Mouse (Mus musculus): ENCODE data around the gene Lmntd2. TPM values are rescaled to one million over a fixed set of nuclear protein-coding genes. Genes with fewer than 3 reads are reported as not detected.
"Not testable (repeated sequence)": the region's sequence is repeated elsewhere in the genome, so short reads cannot be mapped to it uniquely, and the experiment has no call there.

The Lmntd2 gene
- 3.8 and 5.1 TPM in 2 replicates for polyA plus RNA-seq (2014; fragmentation: Nextera tagmentation; extraction: Ambion mirVana)

DNA sequence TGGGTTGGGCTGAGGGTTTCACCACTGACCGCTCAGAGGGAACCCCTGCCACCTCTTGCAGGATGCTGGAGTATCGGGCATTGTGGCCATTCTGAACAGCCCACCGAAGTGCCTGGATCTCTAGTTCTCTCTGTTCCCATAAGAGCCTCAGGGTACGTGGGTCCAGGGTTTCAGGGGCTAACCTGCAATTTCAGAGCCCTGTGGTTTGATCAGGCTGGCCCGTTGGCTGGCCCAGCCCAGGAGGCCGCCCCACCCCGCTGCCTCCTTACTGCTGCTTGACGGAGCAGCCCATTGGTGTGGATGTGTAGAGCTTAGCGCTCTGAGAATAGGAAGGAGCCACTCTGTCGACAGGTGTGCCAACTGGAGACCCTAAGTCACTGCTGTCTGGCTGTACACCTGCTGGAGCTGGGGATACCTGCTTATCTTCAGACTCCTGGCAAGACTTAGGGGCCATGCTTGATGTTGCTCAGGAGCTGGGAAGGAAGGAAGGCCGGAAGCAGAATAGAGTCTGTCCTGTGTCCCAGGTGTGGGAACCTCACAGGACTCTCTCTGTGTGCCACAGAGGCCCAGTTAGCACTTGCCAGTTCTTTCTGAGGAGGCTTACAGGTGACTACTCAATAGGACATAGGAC lies at the start of gene Lmntd2:
Gene Lmntd2 (minus strand): TSS at position 476 of the 631 bp plus-strand sequence.
- no peak for DNase-seq (ENCODE audit: low spot score)
- Histone ChIP-seq H3K36me3 (ENCODE audit: control insufficient read depth, insufficient read depth, low read length) (no peaks in the 10 kb centered on the region; the same call in 1 of the 2 replicates), H3K27me3 (ENCODE audit: control insufficient read depth, insufficient read depth, low read length) (no peaks in the 10 kb centered on the region), H3K9me3 (ENCODE audit: control insufficient read depth, low read length) (no peaks in the 10 kb centered on the region), H3K4me1 (ENCODE audit: control insufficient read depth, insufficient read depth, low read length) (peaks cover 4% of the 10 kb centered on the region; the same call in 1 of the 2 replicates), H3K4me2 (ENCODE audit: low read depth, severe bottlenecking) (peak within 1 kb of the TSS; percentile 83), H3K27ac (replicated peaks; ENCODE audit: low read depth, low read length) (peak within 1 kb of the TSS; percentile 66), H3K9ac (ENCODE audit: low read length) (peak within 1 kb of the TSS; percentile 69), H3K4me3 (ENCODE audit: low read depth, low read length) (peak within 1 kb of the TSS; percentile 77)
- WGBS = 91% methylated on average over 11 of the region's 11 CpGs
- no peak for ATAC-seq (ENCODE audit: insufficient number of reproducible peaks, low FRiP score, low TSS enrichment, low read depth)

DNA sequence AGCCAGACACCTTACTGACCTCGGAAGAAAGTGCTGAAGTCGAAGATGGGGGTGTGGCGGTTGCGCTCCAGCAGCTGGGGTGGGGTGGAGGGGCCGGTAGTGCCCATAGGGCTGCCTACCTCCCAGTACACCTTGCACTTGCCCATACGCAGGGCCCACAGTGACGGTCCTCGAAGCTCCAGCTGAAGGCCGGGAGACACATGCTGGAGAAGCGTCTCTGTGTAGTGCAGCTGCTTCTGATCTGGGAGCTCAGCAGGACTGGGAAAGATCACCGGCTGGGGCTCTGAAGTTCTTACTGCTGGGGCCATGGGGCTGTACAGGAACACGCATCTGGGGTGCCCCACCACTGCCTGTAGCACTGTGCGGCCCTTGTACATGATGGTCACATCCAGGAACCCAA lies 49.8 kb upstream of the Lmntd2 start:
- Histone ChIP-seq H3K9ac (ENCODE audit: low read length) (no peak overlapping the region), H3K4me3 (ENCODE audit: low read depth, low read length) (no peak overlapping the region), H3K36me3 (ENCODE audit: control insufficient read depth, insufficient read depth, low read length) (peaks cover 36% of the 10 kb centered on the region), H3K27ac (replicated peaks; ENCODE audit: low read depth, low read length) (no peak overlapping the region), H3K27me3 (ENCODE audit: control insufficient read depth, insufficient read depth, low read length) (no peaks in the 10 kb centered on the region), H3K4me2 (ENCODE audit: low read depth, severe bottlenecking) (no peak overlapping the region), H3K9me3 (ENCODE audit: control insufficient read depth, low read length) (no peaks in the 10 kb centered on the region), H3K4me1 (ENCODE audit: control insufficient read depth, insufficient read depth, low read length) (peaks cover 11% of the 10 kb centered on the region)
- ATAC-seq (ENCODE audit: insufficient number of reproducible peaks, low FRiP score, low TSS enrichment, low read depth) (no peak), DNase-seq (ENCODE audit: low spot score) (no peak)
- 89% methylated on average over 13 of the region's 13 CpGs for WGBS

DNA sequence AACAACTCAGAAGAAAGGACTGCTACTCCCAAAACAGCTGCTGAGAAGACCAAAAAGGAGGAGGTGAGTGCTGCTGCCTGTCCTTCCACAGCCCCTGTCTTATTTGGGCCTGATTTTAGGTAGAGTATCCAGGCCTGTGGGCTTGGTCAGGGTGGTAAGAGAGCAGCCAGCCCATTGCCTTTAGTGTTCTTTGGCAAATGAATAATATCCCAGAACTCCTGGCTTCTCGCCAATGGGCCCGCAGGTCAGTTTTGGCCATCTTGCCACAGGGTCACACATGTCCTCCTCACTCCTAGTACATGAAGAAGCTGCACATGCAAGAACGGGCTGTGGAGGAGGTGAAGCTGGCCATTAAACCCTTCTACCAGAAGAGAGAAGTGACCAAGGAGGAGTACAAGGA lies 47.6 kb upstream of the Lmntd2 start:
- no peaks in the 10 kb centered on the region for H3K9me3 ChIP-seq (ENCODE audit: control insufficient read depth, low read length)
- H3K4me1 ChIP-seq (ENCODE audit: control insufficient read depth, insufficient read depth, low read length) = peaks cover 11% of the 10 kb centered on the region
- ATAC-seq (ENCODE audit: insufficient number of reproducible peaks, low FRiP score, low TSS enrichment, low read depth) (no peak), DNase-seq (ENCODE audit: low spot score) (no peak)
- no peak overlapping the region for H3K27ac ChIP-seq (replicated peaks; ENCODE audit: low read depth, low read length)
- H3K27me3 ChIP-seq (ENCODE audit: control insufficient read depth, insufficient read depth, low read length) = no peaks in the 10 kb centered on the region
- 95% methylated on average over 3 of the region's 3 CpGs for WGBS
- H3K9ac ChIP-seq (ENCODE audit: low read length) = no peak overlapping the region
- no peak overlapping the region for H3K4me2 ChIP-seq (ENCODE audit: low read depth, severe bottlenecking)
- peaks cover 49% of the 10 kb centered on the region for H3K36me3 ChIP-seq (ENCODE audit: control insufficient read depth, insufficient read depth, low read length)
- no peak overlapping the region for H3K4me3 ChIP-seq (ENCODE audit: low read depth, low read length)

DNA sequence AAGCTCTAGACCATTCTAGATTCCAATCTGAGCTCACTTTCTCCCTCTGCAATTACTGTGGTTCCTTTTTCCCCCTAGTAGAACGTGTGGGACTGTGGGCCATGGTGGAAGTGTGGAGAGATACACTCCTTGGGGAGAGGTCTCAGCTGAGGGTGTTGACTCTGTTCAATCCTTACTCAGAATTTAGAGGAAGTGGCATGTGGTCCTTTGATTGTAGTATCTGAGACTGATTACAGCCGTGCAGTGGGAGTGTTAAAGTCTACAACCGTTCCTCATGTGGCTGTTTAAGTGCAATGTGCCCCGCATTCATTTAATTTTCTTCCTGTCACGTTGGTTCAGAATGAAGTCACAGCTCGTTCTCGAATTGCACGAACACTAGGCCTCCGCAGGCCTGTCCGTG lies 42.3 kb upstream of the Lmntd2 start:
- no peak for ATAC-seq (ENCODE audit: insufficient number of reproducible peaks, low FRiP score, low TSS enrichment, low read depth)
- no peak for DNase-seq (ENCODE audit: low spot score)
- Histone ChIP-seq H3K27ac (replicated peaks; ENCODE audit: low read depth, low read length) (no peak overlapping the region), H3K9ac (ENCODE audit: low read length) (no peak overlapping the region), H3K4me3 (ENCODE audit: low read depth, low read length) (no peak overlapping the region), H3K9me3 (ENCODE audit: control insufficient read depth, low read length) (no peaks in the 10 kb centered on the region), H3K36me3 (ENCODE audit: control insufficient read depth, insufficient read depth, low read length) (peaks cover 40% of the 10 kb centered on the region), H3K4me2 (ENCODE audit: low read depth, severe bottlenecking) (no peak overlapping the region), H3K27me3 (ENCODE audit: control insufficient read depth, insufficient read depth, low read length) (no peaks in the 10 kb centered on the region), H3K4me1 (ENCODE audit: control insufficient read depth, insufficient read depth, low read length) (no peaks in the 10 kb centered on the region)
- WGBS = 93% methylated on average over 10 of the region's 10 CpGs

DNA sequence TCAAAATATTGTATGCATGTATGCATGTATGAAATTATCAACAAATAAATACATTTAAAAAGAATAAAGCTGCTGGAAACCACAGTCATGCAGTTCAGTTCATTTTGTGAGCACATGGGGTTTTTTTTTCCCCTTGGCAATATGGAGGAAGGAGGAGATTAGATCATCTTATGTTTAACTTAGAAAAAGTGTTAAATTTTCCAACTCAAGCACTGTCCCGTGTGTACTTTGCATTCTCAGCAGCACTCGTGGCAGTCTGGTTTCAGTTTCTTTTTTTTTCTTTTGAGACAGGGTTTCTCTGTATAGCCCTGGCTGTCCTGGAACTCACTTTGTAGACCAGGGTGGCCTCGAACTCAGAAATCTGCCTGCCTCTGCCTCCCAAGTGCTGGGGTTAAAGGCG lies 36.6 kb upstream of the Lmntd2 start:
- H3K36me3 ChIP-seq (ENCODE audit: control insufficient read depth, insufficient read depth, low read length) = peaks cover 33% of the 10 kb centered on the region
- not testable (repeated sequence) for H3K4me1 ChIP-seq (ENCODE audit: control insufficient read depth, insufficient read depth, low read length); H3K4me2 ChIP-seq (ENCODE audit: low read depth, severe bottlenecking); H3K9me3 ChIP-seq (ENCODE audit: control insufficient read depth, low read length); DNase-seq (ENCODE audit: low spot score); H3K27me3 ChIP-seq (ENCODE audit: control insufficient read depth, insufficient read depth, low read length); ATAC-seq (ENCODE audit: insufficient number of reproducible peaks, low FRiP score, low TSS enrichment, low read depth); H3K9ac ChIP-seq (ENCODE audit: low read length); H3K27ac ChIP-seq (replicated peaks; ENCODE audit: low read depth, low read length); H3K4me3 ChIP-seq (ENCODE audit: low read depth, low read length)
- WGBS = 96% methylated on average over 4 of the region's 4 CpGs

DNA sequence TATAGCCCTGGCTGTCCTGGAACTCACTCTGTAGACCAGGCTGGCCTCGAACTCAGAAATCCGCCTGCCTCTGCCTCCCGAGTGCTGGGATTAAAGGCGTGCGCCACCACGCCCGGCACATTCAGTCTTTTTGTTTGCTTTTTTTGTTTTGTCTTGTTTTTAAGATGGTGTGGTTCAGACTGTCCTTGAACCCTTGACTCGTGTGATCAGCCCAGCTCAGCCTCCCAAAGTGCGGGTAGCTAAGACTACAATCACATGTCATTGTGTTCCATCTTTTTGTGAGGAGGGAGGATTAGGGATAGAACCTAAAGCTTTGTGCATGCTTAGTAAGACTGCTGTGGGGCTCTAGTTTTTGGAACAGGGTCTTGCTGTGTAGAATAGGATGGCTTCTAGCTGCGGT lies 17.7 kb upstream of the Lmntd2 start:
- Histone ChIP-seq H3K4me2 (ENCODE audit: low read depth, severe bottlenecking) (no peak overlapping the region), H3K4me1 (ENCODE audit: control insufficient read depth, insufficient read depth, low read length) (peaks cover 7% of the 10 kb centered on the region), H3K9me3 (ENCODE audit: control insufficient read depth, low read length) (no peaks in the 10 kb centered on the region), H3K27me3 (ENCODE audit: control insufficient read depth, insufficient read depth, low read length) (no peaks in the 10 kb centered on the region), H3K27ac (replicated peaks; ENCODE audit: low read depth, low read length) (no peak overlapping the region), H3K4me3 (ENCODE audit: low read depth, low read length) (no peak overlapping the region), H3K9ac (ENCODE audit: low read length) (no peak overlapping the region), H3K36me3 (ENCODE audit: control insufficient read depth, insufficient read depth, low read length) (peaks cover 31% of the 10 kb centered on the region)
- 96% methylated on average over 9 of the region's 10 CpGs for WGBS
- ATAC-seq (ENCODE audit: insufficient number of reproducible peaks, low FRiP score, low TSS enrichment, low read depth) (no peak), DNase-seq (ENCODE audit: low spot score) (no peak)

DNA sequence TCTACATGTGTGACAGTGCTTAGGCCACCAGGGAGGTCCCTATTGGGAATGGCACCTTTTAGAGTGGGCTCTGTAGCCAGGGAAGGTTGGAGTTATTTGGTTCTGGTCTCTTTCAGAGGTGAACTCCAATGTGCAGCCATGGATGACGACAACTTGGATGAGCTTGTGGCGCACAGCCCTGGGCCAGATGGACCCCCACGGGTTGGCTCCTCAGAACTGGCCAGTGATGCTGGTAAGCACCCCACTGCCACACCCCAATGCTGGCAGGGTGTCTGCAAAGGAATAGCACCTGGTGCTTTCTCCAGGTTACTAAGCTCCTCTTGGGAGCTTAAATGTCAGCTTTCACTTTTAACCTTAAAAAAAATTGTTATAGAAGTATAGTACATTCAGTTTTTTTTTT lies 17.2 kb upstream of the Lmntd2 start:
- Histone ChIP-seq H3K4me1 (ENCODE audit: control insufficient read depth, insufficient read depth, low read length) (peaks cover 7% of the 10 kb centered on the region), H3K27me3 (ENCODE audit: control insufficient read depth, insufficient read depth, low read length) (no peaks in the 10 kb centered on the region), H3K36me3 (ENCODE audit: control insufficient read depth, insufficient read depth, low read length) (peaks cover 31% of the 10 kb centered on the region), H3K4me2 (ENCODE audit: low read depth, severe bottlenecking) (no peak overlapping the region), H3K9ac (ENCODE audit: low read length) (no peak overlapping the region), H3K27ac (replicated peaks; ENCODE audit: low read depth, low read length) (no peak overlapping the region), H3K9me3 (ENCODE audit: control insufficient read depth, low read length) (no peaks in the 10 kb centered on the region), H3K4me3 (ENCODE audit: low read depth, low read length) (no peak overlapping the region)
- DNase-seq (ENCODE audit: low spot score) = no peak
- no peak for ATAC-seq (ENCODE audit: insufficient number of reproducible peaks, low FRiP score, low TSS enrichment, low read depth)
- 95% methylated on average over 3 of the region's 3 CpGs for WGBS

DNA sequence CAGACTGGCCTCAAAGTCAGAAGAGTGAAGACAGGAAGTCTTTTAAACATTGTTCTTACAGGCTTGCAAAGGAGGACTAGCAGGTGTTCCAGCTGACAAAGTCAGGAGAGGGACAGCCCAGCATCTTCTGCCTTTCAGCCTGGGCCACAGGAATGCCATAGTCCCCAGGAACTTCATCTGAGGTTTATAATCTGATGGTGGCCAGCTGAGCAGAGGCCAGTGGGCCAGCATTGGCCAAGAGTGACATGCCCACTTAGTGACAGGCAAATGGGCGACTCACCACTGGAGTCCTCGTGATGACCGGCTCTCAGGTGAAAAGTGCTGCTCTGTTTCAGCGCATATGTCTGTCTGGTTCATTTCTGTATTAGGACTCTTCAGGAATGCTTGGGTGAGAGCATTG lies 16.7 kb upstream of the Lmntd2 start:
- H3K4me2 ChIP-seq (ENCODE audit: low read depth, severe bottlenecking) = peak overlapping the region; percentile 75; the same call in 1 of the 2 replicates
- H3K27ac ChIP-seq (replicated peaks; ENCODE audit: low read depth, low read length) = no peak overlapping the region
- peaks cover 31% of the 10 kb centered on the region for H3K36me3 ChIP-seq (ENCODE audit: control insufficient read depth, insufficient read depth, low read length)
- H3K27me3 ChIP-seq (ENCODE audit: control insufficient read depth, insufficient read depth, low read length) = no peaks in the 10 kb centered on the region
- no peaks in the 10 kb centered on the region for H3K9me3 ChIP-seq (ENCODE audit: control insufficient read depth, low read length)
- peaks cover 7% of the 10 kb centered on the region for H3K4me1 ChIP-seq (ENCODE audit: control insufficient read depth, insufficient read depth, low read length)
- WGBS = 93% methylated on average over 4 of the region's 4 CpGs
- ATAC-seq (ENCODE audit: insufficient number of reproducible peaks, low FRiP score, low TSS enrichment, low read depth) (no peak), DNase-seq (ENCODE audit: low spot score) (no peak)
- no peak overlapping the region for H3K4me3 ChIP-seq (ENCODE audit: low read depth, low read length)
- H3K9ac ChIP-seq (ENCODE audit: low read length) = no peak overlapping the region

DNA sequence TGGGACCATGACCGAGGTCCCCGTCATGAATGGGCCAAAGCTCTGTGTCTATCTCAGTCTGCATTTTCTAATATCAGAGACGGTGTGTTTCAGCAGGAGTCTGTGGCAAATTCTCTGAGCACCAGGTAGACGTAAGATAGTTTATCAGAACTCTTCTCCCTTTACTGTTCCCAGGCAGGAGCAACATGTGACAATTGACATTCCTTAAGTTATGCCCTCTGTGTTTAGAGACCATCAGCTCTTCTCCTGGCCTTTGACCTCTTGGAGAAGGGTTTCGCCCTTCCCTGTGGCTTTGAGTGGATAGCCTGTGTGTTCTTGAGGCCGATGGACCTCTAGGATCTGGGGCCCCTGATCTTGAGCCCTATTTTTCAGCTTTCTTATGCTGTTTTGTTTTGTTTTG lies 15.8 kb upstream of the Lmntd2 start:
- H3K4me3 ChIP-seq (ENCODE audit: low read depth, low read length) = peak overlapping the region; percentile 92
- DNase-seq (ENCODE audit: low spot score) = no peak
- H3K27me3 ChIP-seq (ENCODE audit: control insufficient read depth, insufficient read depth, low read length) = no peaks in the 10 kb centered on the region
- peak overlapping the region; percentile 75 for H3K4me2 ChIP-seq (ENCODE audit: low read depth, severe bottlenecking)
- WGBS = 64% methylated on average over 6 of the region's 6 CpGs
- H3K9ac ChIP-seq (ENCODE audit: low read length) = peak overlapping the region; percentile 89
- H3K27ac ChIP-seq (replicated peaks; ENCODE audit: low read depth, low read length) = no peak overlapping the region
- no peaks in the 10 kb centered on the region for H3K9me3 ChIP-seq (ENCODE audit: control insufficient read depth, low read length)
- peaks cover 28% of the 10 kb centered on the region for H3K36me3 ChIP-seq (ENCODE audit: control insufficient read depth, insufficient read depth, low read length)
- no peak for ATAC-seq (ENCODE audit: insufficient number of reproducible peaks, low FRiP score, low TSS enrichment, low read depth)
- H3K4me1 ChIP-seq (ENCODE audit: control insufficient read depth, insufficient read depth, low read length) = peaks cover 7% of the 10 kb centered on the region
